Mouse (Mus musculus) naive thymus-derived CD4-positive, alpha-beta T cell, adult 2 months (primary cell): ENCODE measurements at regions not wholly inside any gene's neighbourhood (a gene's known extent, or its start where the extent isn't known, plus 50 kb on each side); places are given as distances from the start of the nearest gene placed in this dataset.

Experiments used
- DNase-seq: peaks from one replicate; pipeline ENCODE4 v3.0.0-alpha.2; 2011; ENCODE audit warnings: low read depth

- peak; percentile 54 for DNase-seq
Observed at GRCm38 (mm10) chr2:172773176-172773575, 166.9 kb downstream of the Bmp7 start.

GRCm38 (mm10) chr2:172776485-172776884, 163.6 kb downstream of the Bmp7 start:
- no peak for DNase-seq

- no peak for DNase-seq
Observed at GRCm38 (mm10) chr2:172777774-172778173, 162.3 kb downstream of the Bmp7 start.

GRCm38 (mm10) chr2:172779096-172779495, 161.0 kb downstream of the Bmp7 start:
- DNase-seq = no peak

- no peak for DNase-seq
Observed at GRCm38 (mm10) chr2:172782686-172783085, 157.4 kb downstream of the Bmp7 start.

- DNase-seq = no peak
Observed at GRCm38 (mm10) chr2:172786297-172786696, 153.8 kb downstream of the Bmp7 start.

GRCm38 (mm10) chr2:172787203-172787944, 152.7 kb downstream of the Bmp7 start:
- no peak for DNase-seq

GRCm38 (mm10) chr2:172789260-172789659, 150.9 kb downstream of the Bmp7 start:
- no peak for DNase-seq

- no peak for DNase-seq
Observed at GRCm38 (mm10) chr2:172792555-172792954, 147.6 kb downstream of the Bmp7 start.

GRCm38 (mm10) chr2:172793991-172794390, 146.1 kb downstream of the Bmp7 start:
- DNase-seq = no peak

GRCm38 (mm10) chr2:172794771-172795170, 145.3 kb downstream of the Bmp7 start:
- DNase-seq = no peak

- no peak for DNase-seq
Observed at GRCm38 (mm10) chr2:172796104-172796503, 144.0 kb downstream of the Bmp7 start.

- DNase-seq = no peak
Observed at GRCm38 (mm10) chr2:172796955-172797354, 143.2 kb downstream of the Bmp7 start.

- no peak for DNase-seq
Observed at GRCm38 (mm10) chr2:172799951-172800350, 140.2 kb downstream of the Bmp7 start.

- no peak for DNase-seq
Observed at GRCm38 (mm10) chr2:172800801-172801200, 139.3 kb downstream of the Bmp7 start.

GRCm38 (mm10) chr2:172801804-172802203, 138.3 kb downstream of the Bmp7 start:
- DNase-seq = no peak

- DNase-seq = no peak
Observed at GRCm38 (mm10) chr2:172807446-172807845, 132.7 kb downstream of the Bmp7 start.

GRCm38 (mm10) chr2:172809306-172809705, 130.8 kb downstream of the Bmp7 start:
- DNase-seq = no peak

- DNase-seq = no peak
Observed at GRCm38 (mm10) chr2:172813319-172813718, 126.8 kb downstream of the Bmp7 start.

GRCm38 (mm10) chr2:172813906-172814305, 126.2 kb downstream of the Bmp7 start:
- DNase-seq = no peak

GRCm38 (mm10) chr2:172815146-172815545, 125.0 kb downstream of the Bmp7 start:
- no peak for DNase-seq

GRCm38 (mm10) chr2:172817058-172817745, 122.9 kb downstream of the Bmp7 start:
- no peak for DNase-seq
